Mouse (Mus musculus): ENCODE data around the gene Pde4b.

DNA sequence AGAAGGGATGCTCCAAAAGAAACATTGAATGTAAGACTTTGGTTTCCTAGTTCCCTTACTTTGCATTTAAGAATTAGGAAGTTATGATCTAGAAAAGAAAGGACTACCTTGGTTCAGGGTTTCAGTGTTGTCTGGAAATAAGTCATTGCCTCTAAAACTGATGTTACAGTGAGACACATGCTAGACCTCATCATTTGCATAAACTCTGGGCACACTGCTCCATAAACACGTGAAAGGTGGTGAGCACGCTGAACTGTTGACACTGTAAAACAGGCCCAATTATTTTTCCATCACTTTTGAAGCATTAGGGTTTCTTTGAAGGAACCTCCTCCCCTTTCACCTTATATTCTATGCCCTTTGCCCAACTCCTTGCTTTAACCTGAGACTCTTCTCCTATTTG, 122.4 kb downstream of the Pde4b start:
- TF ChIP-seq CTCF (conservative IDR thresholded peaks at IDR 0.05; ENCODE audit: low read length), result no peak
- no peak for TF ChIP-seq POU5F1 (IDR thresholded peaks at IDR 0.05; ENCODE audit: borderline replicate concordance, low read length)
